Mouse (Mus musculus): ENCODE results near the gene Foxl1. TPM values are rescaled to one million over a fixed set of nuclear protein-coding genes. Genes with fewer than 3 reads are reported as not detected.

Gene Foxl1
- total RNA-seq, 2 experiments from 2014 or later, result 0.21 TPM; not detected in 1

GRCm38 (mm10) chr8:121161437-121161836 lies 33.7 kb downstream of the Foxl1 start:
- no peak for DNase-seq (ENCODE audit: extremely low spot score in 1 of 2, low spot score in 2 of 2)
- no peak for TF ChIP-seq CTCF (IDR thresholded peaks at IDR 0.05)
- H3K4me3 ChIP-seq, result no peak overlapping the region
- no peak overlapping the region for H3K27ac ChIP-seq
- intact Hi-C loops (cut with DNase I), result no loop called here

DNA sequence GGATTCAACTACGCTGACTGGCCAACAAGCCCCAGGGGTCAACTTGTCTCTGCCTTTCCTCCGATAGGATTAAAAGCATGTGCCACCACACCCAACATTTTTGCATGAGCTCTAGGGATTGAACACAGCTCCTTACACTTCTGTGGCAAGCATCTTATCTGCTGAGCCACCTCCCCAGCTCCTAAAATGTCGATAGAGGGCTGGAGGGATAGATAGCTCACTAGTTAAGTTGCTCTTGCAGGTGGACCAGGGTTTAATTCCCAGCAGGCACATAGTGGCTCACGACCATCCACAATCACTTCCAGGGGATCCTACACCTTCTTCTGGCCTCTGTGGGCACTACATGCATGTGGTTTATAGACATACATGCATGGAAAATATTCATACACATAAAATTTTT lies 34.7 kb downstream of the Foxl1 start:
- Histone ChIP-seq H3K4me3 (no peak overlapping the region), H3K27ac (no peak overlapping the region)
- DNase-seq (ENCODE audit: extremely low spot score in 1 of 2, low spot score in 2 of 2), result no peak
- no peak for TF ChIP-seq CTCF (IDR thresholded peaks at IDR 0.05)
- intact Hi-C loops (cut with DNase I), result no loop called here

GRCm38 (mm10) chr8:121162906-121163695 lies 35.4 kb downstream of the Foxl1 start:
- intact Hi-C loops (cut with DNase I), result no loop called here
- H3K4me3 ChIP-seq, result no peak overlapping the region
- no peak for DNase-seq (ENCODE audit: extremely low spot score in 1 of 2, low spot score in 2 of 2)
- TF ChIP-seq CTCF (IDR thresholded peaks at IDR 0.05), result no peak
- no peak overlapping the region for H3K27ac ChIP-seq

DNA sequence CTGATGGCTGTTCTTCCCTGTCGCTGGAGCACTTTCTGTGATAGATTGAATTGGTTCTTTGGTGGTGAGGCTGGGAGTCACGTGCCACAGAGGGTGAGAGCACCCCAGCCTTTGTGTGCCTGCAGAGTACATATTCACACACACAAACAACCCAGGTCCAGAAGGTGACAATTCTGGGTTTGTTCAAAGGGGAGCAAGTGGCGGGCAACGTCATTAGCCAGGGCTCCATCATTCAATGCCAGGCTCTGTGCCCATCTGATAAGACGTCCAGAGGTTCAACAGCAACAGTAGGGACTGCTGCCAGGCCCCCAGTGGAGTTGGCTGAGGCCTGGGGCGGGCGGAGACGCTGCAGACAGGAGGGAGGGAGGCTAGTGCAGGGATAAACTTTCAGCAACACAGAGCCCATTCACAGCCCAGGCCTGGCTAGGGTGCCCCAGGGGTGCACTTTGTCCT lies 36.3 kb downstream of the Foxl1 start:
- Histone ChIP-seq H3K27ac (no peak overlapping the region), H3K4me3 (no peak overlapping the region)
- no peak for TF ChIP-seq CTCF (IDR thresholded peaks at IDR 0.05)
- intact Hi-C loops (cut with DNase I), result no loop called here
- DNase-seq (ENCODE audit: extremely low spot score in 1 of 2, low spot score in 2 of 2), result no peak

DNA sequence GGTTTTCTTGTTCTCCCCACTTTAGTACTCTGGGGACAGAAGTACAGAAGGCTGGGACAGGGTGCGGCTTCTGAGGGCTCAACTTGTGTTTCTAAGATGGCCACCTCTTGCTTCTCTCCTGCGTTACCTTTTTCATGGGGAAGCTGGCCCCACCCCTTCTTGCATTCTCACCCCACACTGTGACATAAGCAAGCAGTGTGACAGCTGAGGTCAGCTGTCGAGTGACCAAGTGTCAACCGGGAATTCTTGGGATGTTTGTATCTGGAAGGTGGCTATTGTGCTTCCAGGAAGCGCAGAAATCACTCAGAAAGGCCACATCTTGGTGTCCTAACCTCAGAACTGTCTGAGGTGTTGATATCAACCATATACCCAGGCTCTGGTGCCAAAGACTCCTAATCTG lies 40.3 kb downstream of the Foxl1 start:
- intact Hi-C loops (cut with DNase I), result no loop called here
- H3K27ac ChIP-seq, result no peak overlapping the region
- no peak overlapping the region for H3K4me3 ChIP-seq
- DNase-seq (ENCODE audit: extremely low spot score in 1 of 2, low spot score in 2 of 2), result no peak
- TF ChIP-seq CTCF (IDR thresholded peaks at IDR 0.05), result no peak

DNA sequence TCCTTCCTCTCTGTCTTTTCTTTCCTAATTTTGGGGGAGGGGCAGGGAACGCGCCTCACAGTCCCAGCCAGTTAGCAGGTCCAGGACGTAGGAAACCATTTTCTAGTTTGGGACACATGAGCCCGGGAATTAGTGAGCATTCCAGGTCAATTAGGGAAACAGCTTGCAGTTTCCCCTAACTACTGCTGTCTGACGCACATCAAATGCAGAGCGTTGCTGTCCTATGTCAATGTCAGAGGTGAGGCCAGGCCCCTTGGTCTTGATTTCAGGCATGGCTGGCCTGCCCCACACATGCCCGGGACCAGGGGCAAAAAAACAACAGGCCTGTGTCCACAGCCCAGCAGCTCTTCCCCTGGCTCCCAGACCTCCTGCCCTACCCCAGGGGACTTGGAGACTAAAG lies 42.4 kb downstream of the Foxl1 start:
- TF ChIP-seq CTCF (IDR thresholded peaks at IDR 0.05), result no peak
- intact Hi-C loops (cut with DNase I), result loop anchor here (5.0 kb wide), 1 partner anchor 37 kb away; no protein-coding TSS in a partner anchor

GRCm38 (mm10) chr8:121170626-121171552 lies 43.1 kb downstream of the Foxl1 start:
- intact Hi-C loops (cut with DNase I), result loop anchor here (5.0 kb wide), 1 partner anchor 36 kb away; no protein-coding TSS in a partner anchor
- Histone ChIP-seq H3K4me3 (no peak overlapping the region), H3K27ac (no peak overlapping the region)
- DNase-seq (ENCODE audit: extremely low spot score in 1 of 2, low spot score in 2 of 2), result peak in 1 of 2 experiments; percentile 24
- no peak; the same call in 1 of the 2 replicates for TF ChIP-seq CTCF (IDR thresholded peaks at IDR 0.05)

More for the DNA sequence above, 42.4 kb downstream of the Foxl1 start:
- H3K4me3 ChIP-seq, result no peak overlapping the region
- no peak for DNase-seq (ENCODE audit: extremely low spot score in 1 of 2, low spot score in 2 of 2)
- H3K27ac ChIP-seq, result no peak overlapping the region

- TF ChIP-seq CTCF (IDR thresholded peaks at IDR 0.05), result no peak
- no peak overlapping the region for H3K4me3 ChIP-seq
- no peak overlapping the region for H3K27ac ChIP-seq
- intact Hi-C loops (cut with DNase I), result loop anchor here (5.0 kb wide), 1 partner anchor 35 kb away; no protein-coding TSS in a partner anchor
- DNase-seq (ENCODE audit: extremely low spot score in 1 of 2, low spot score in 2 of 2), result no peak
Observed at GRCm38 (mm10) chr8:121172567-121172966, 44.8 kb downstream of the Foxl1 start.

- no peak for DNase-seq (ENCODE audit: extremely low spot score in 1 of 2, low spot score in 2 of 2)
- no peak for TF ChIP-seq CTCF (IDR thresholded peaks at IDR 0.05)
- Histone ChIP-seq H3K27ac (no peak overlapping the region), H3K4me3 (no peak overlapping the region)
- intact Hi-C loops (cut with DNase I), result loop anchor here (5.0 kb wide), 1 partner anchor 33 kb away; no protein-coding TSS in a partner anchor
Observed at GRCm38 (mm10) chr8:121174178-121174577, 46.4 kb downstream of the Foxl1 start.

GRCm38 (mm10) chr8:121174721-121175539 lies 47.2 kb downstream of the Foxl1 start:
- DNase-seq (ENCODE audit: extremely low spot score in 1 of 2, low spot score in 2 of 2), result no peak
- no peak for TF ChIP-seq CTCF (IDR thresholded peaks at IDR 0.05)
- intact Hi-C loops (cut with DNase I), result loop anchor here (5.0 kb wide), 1 partner anchor 32 kb away; no protein-coding TSS in a partner anchor
- no peak overlapping the region for H3K27ac ChIP-seq
- no peak overlapping the region for H3K4me3 ChIP-seq

- Histone ChIP-seq H3K27ac (no peak overlapping the region), H3K4me3 (no peak overlapping the region)
- intact Hi-C loops (cut with DNase I), result no loop called here
- no peak for DNase-seq (ENCODE audit: extremely low spot score in 1 of 2, low spot score in 2 of 2)
- no peak for TF ChIP-seq CTCF (IDR thresholded peaks at IDR 0.05)
Observed at GRCm38 (mm10) chr8:121175540-121176090, 47.9 kb downstream of the Foxl1 start.
